Mouse (Mus musculus): ENCODE measurements around the gene Olfr1249.

- TF ChIP-seq POLR2A (IDR thresholded peaks at IDR 0.05; ENCODE audit: control insufficient read depth, low read depth, low read length) (no peak), CTCF (IDR thresholded peaks at IDR 0.05; ENCODE audit: control insufficient read depth, insufficient read depth, insufficient replicate concordance, low read depth, low read length) (no peak)
These were observed 37.1 kb upstream of the Olfr1249 start, which contains the start of gene Olfr1251 for GRCm38 (mm10) chr2:89671836-89672235.
